Mouse (Mus musculus): Measurements from ENCODE around the gene Apela. TPM values are rescaled to one million over a fixed set of nuclear protein-coding genes. Genes with fewer than 3 reads are reported as not detected.

The Apela gene
- polyA plus RNA-seq, 1 experiment: 119 TPM

GRCm38 (mm10) chr8:65067031-65067430 is 29.9 kb upstream of the Apela start:
- H3K27me3 ChIP-seq (replicated peaks; ENCODE audit: control insufficient read depth, insufficient read depth, low read length): no peaks in the 10 kb centered on the region
- H3K4me1 ChIP-seq (ENCODE audit: control insufficient read depth, insufficient read depth, low read length): no peaks in the 10 kb centered on the region
- no peak overlapping the region for H3K27ac ChIP-seq (ENCODE audit: insufficient read depth, low read depth, low read length)
- TF ChIP-seq POLR2A (IDR thresholded peaks at IDR 0.05; ENCODE audit: low read depth, low read length): no peak
- no peak for TF ChIP-seq CTCF (conservative IDR thresholded peaks at IDR 0.05; ENCODE audit: insufficient read depth, insufficient read length, low read depth, low read length)
- no peak for DNase-seq
- H3K4me3 ChIP-seq (ENCODE audit: insufficient read depth, low read depth, low read length): no peak overlapping the region
- 95% methylated on average over 4 of the region's 4 CpGs for WGBS
- no peaks in the 10 kb centered on the region for H3K36me3 ChIP-seq (ENCODE audit: control insufficient read depth, insufficient read depth, low read length)

- 98% methylated on average over 3 of the region's 3 CpGs for WGBS
- TF ChIP-seq POLR2A (IDR thresholded peaks at IDR 0.05; ENCODE audit: low read depth, low read length): no peak
- no peak for TF ChIP-seq CTCF (conservative IDR thresholded peaks at IDR 0.05; ENCODE audit: insufficient read depth, insufficient read length, low read depth, low read length)
- H3K4me1 ChIP-seq (ENCODE audit: control insufficient read depth, insufficient read depth, low read length): no peaks in the 10 kb centered on the region
- DNase-seq: no peak
- H3K27me3 ChIP-seq (replicated peaks; ENCODE audit: control insufficient read depth, insufficient read depth, low read length): no peaks in the 10 kb centered on the region
- H3K36me3 ChIP-seq (ENCODE audit: control insufficient read depth, insufficient read depth, low read length): no peaks in the 10 kb centered on the region
- no peak overlapping the region for H3K27ac ChIP-seq (ENCODE audit: insufficient read depth, low read depth, low read length)
- H3K4me3 ChIP-seq (ENCODE audit: insufficient read depth, low read depth, low read length): no peak overlapping the region
These were observed 28.5 kb upstream of the Apela start for GRCm38 (mm10) chr8:65065622-65066021.

GRCm38 (mm10) chr8:65064071-65064470 is 26.9 kb upstream of the Apela start:
- TF ChIP-seq POLR2A (IDR thresholded peaks at IDR 0.05; ENCODE audit: low read depth, low read length) (no peak), CTCF (conservative IDR thresholded peaks at IDR 0.05; ENCODE audit: insufficient read depth, insufficient read length, low read depth, low read length) (no peak)
- no peaks in the 10 kb centered on the region for H3K4me1 ChIP-seq (ENCODE audit: control insufficient read depth, insufficient read depth, low read length)

GRCm38 (mm10) chr8:65062195-65062594 is 25.1 kb upstream of the Apela start:
- Histone ChIP-seq H3K36me3 (ENCODE audit: control insufficient read depth, insufficient read depth, low read length) (no peaks in the 10 kb centered on the region), H3K27ac (ENCODE audit: insufficient read depth, low read depth, low read length) (no peak overlapping the region), H3K27me3 (replicated peaks; ENCODE audit: control insufficient read depth, insufficient read depth, low read length) (no peaks in the 10 kb centered on the region), H3K4me3 (ENCODE audit: insufficient read depth, low read depth, low read length) (no peak overlapping the region), H3K4me1 (ENCODE audit: control insufficient read depth, insufficient read depth, low read length) (no peaks in the 10 kb centered on the region)
- WGBS: 80% methylated on average over 4 of the region's 4 CpGs
- DNase-seq: no peak
- TF ChIP-seq POLR2A (IDR thresholded peaks at IDR 0.05; ENCODE audit: low read depth, low read length) (no peak), CTCF (conservative IDR thresholded peaks at IDR 0.05; ENCODE audit: insufficient read depth, insufficient read length, low read depth, low read length) (no peak)

More at GRCm38 (mm10) chr8:65064071-65064470, 26.9 kb upstream of the Apela start:
- no peak for DNase-seq
- no peaks in the 10 kb centered on the region for H3K36me3 ChIP-seq (ENCODE audit: control insufficient read depth, insufficient read depth, low read length)
- H3K4me3 ChIP-seq (ENCODE audit: insufficient read depth, low read depth, low read length): no peak overlapping the region
- H3K27ac ChIP-seq (ENCODE audit: insufficient read depth, low read depth, low read length): no peak overlapping the region
- no peaks in the 10 kb centered on the region for H3K27me3 ChIP-seq (replicated peaks; ENCODE audit: control insufficient read depth, insufficient read depth, low read length)
- 40% methylated on average over 2 of the region's 2 CpGs for WGBS

- no peaks in the 10 kb centered on the region for H3K4me1 ChIP-seq (ENCODE audit: control insufficient read depth, insufficient read depth, low read length)
- TF ChIP-seq POLR2A (IDR thresholded peaks at IDR 0.05; ENCODE audit: low read depth, low read length) (no peak), CTCF (conservative IDR thresholded peaks at IDR 0.05; ENCODE audit: insufficient read depth, insufficient read length, low read depth, low read length) (no peak)
- WGBS: 88% methylated on average over 4 of the region's 4 CpGs
- no peak overlapping the region for H3K4me3 ChIP-seq (ENCODE audit: insufficient read depth, low read depth, low read length)
- no peaks in the 10 kb centered on the region for H3K36me3 ChIP-seq (ENCODE audit: control insufficient read depth, insufficient read depth, low read length)
- no peak overlapping the region for H3K27ac ChIP-seq (ENCODE audit: insufficient read depth, low read depth, low read length)
- no peak for DNase-seq
- H3K27me3 ChIP-seq (replicated peaks; ENCODE audit: control insufficient read depth, insufficient read depth, low read length): no peaks in the 10 kb centered on the region
These were observed 19.6 kb upstream of the Apela start for GRCm38 (mm10) chr8:65056722-65057121.

GRCm38 (mm10) chr8:65053968-65054367 is 16.8 kb upstream of the Apela start:
- Histone ChIP-seq H3K36me3 (ENCODE audit: control insufficient read depth, insufficient read depth, low read length) (no peaks in the 10 kb centered on the region), H3K27me3 (replicated peaks; ENCODE audit: control insufficient read depth, insufficient read depth, low read length) (no peaks in the 10 kb centered on the region), H3K27ac (ENCODE audit: insufficient read depth, low read depth, low read length) (no peak overlapping the region), H3K4me3 (ENCODE audit: insufficient read depth, low read depth, low read length) (no peak overlapping the region), H3K4me1 (ENCODE audit: control insufficient read depth, insufficient read depth, low read length) (no peaks in the 10 kb centered on the region)
- TF ChIP-seq CTCF (conservative IDR thresholded peaks at IDR 0.05; ENCODE audit: insufficient read depth, insufficient read length, low read depth, low read length): no peak
- TF ChIP-seq POLR2A (IDR thresholded peaks at IDR 0.05; ENCODE audit: low read depth, low read length): no peak
- DNase-seq: no peak
- 28% methylated on average over 5 of the region's 5 CpGs for WGBS

- Histone ChIP-seq H3K4me1 (ENCODE audit: control insufficient read depth, insufficient read depth, low read length) (no peaks in the 10 kb centered on the region), H3K4me3 (ENCODE audit: insufficient read depth, low read depth, low read length) (no peak overlapping the region), H3K27ac (ENCODE audit: insufficient read depth, low read depth, low read length) (no peak overlapping the region), H3K36me3 (ENCODE audit: control insufficient read depth, insufficient read depth, low read length) (no peaks in the 10 kb centered on the region), H3K27me3 (replicated peaks; ENCODE audit: control insufficient read depth, insufficient read depth, low read length) (no peaks in the 10 kb centered on the region)
- WGBS: 82% methylated on average over 3 of the region's 3 CpGs
- TF ChIP-seq POLR2A (IDR thresholded peaks at IDR 0.05; ENCODE audit: low read depth, low read length) (no peak), CTCF (conservative IDR thresholded peaks at IDR 0.05; ENCODE audit: insufficient read depth, insufficient read length, low read depth, low read length) (no peak)
- no peak for DNase-seq
These were observed 16.4 kb upstream of the Apela start for GRCm38 (mm10) chr8:65053554-65053953.

- no peak for TF ChIP-seq CTCF (conservative IDR thresholded peaks at IDR 0.05; ENCODE audit: insufficient read depth, insufficient read length, low read depth, low read length)
- TF ChIP-seq POLR2A (IDR thresholded peaks at IDR 0.05; ENCODE audit: low read depth, low read length): no peak
- no peaks in the 10 kb centered on the region for H3K36me3 ChIP-seq (ENCODE audit: control insufficient read depth, insufficient read depth, low read length)
- no peaks in the 10 kb centered on the region for H3K4me1 ChIP-seq (ENCODE audit: control insufficient read depth, insufficient read depth, low read length)
- H3K4me3 ChIP-seq (ENCODE audit: insufficient read depth, low read depth, low read length): no peak overlapping the region
- DNase-seq: no peak
- H3K27me3 ChIP-seq (replicated peaks; ENCODE audit: control insufficient read depth, insufficient read depth, low read length): no peaks in the 10 kb centered on the region
- no peak overlapping the region for H3K27ac ChIP-seq (ENCODE audit: insufficient read depth, low read depth, low read length)
- 88% methylated on average over 4 of the region's 4 CpGs for WGBS
These were observed 10.7 kb upstream of the Apela start for GRCm38 (mm10) chr8:65047801-65048200.

All from kidney, adult 2 months (tissue).